Mouse (Mus musculus) embryonic facial prominence, embryonic 13.5 days (tissue): ENCODE measurements around the gene Lrrc34. TPM values are rescaled to one million over a fixed set of nuclear protein-coding genes. Genes with fewer than 3 reads are reported as not detected.
A peak's percentile ranks its signal among the peaks of the same experiment; 100 is the strongest.

Experiments
- ATAC-seq: fragments of 200-750 bp; cut with Nextera tagmentation; 2 replicates; pipeline ENCODE4 v1.8.0; 2017; ENCODE audit warnings: low read depth; ENCODE audit not compliant: insufficient number of reproducible peaks, insufficient read depth, low FRiP score, low TSS enrichment
- H3K27ac ChIP-seq: fragments of 300-500 bp; sonication (generic); 2 replicates; pipeline ENCODE4 v1.5.1; 2015; ENCODE audit warnings: moderate library complexity, mild to moderate bottlenecking, inconsistent platforms
- H3K27me3 ChIP-seq: fragments of 300-500 bp; sonication (generic); 2 replicates; pipeline ENCODE4 v1.6.1; 2015; ENCODE audit warnings: mild to moderate bottlenecking, inconsistent platforms
- H3K36me3 ChIP-seq: fragments of 300-500 bp; sonication (generic); 2 replicates; pipeline ENCODE4 v1.6.1; 2015; ENCODE audit warnings: mild to moderate bottlenecking, inconsistent platforms
- H3K4me1 ChIP-seq: fragments of 300-500 bp; sonication (generic); 2 replicates; pipeline ENCODE4 v1.6.1; 2015; ENCODE audit warnings: inconsistent platforms
- H3K4me2 ChIP-seq: fragments of 300-500 bp; sonication (generic); 2 replicates; pipeline ENCODE4 v1.6.1; 2015; ENCODE audit warnings: moderate library complexity, mild to moderate bottlenecking, inconsistent platforms
- H3K4me3 ChIP-seq: fragments of 300-500 bp; sonication (generic); 2 replicates; pipeline ENCODE4 v1.5.1; 2015; ENCODE audit warnings: mild to moderate bottlenecking, inconsistent platforms
- H3K9ac ChIP-seq: fragments of 300-500 bp; sonication (generic); 2 replicates; pipeline ENCODE4 v1.6.1; 2015; ENCODE audit warnings: mild to moderate bottlenecking, inconsistent platforms
- H3K9me3 ChIP-seq: fragments of 300-500 bp; sonication (generic); 2 replicates; pipeline ENCODE4 v1.6.1; 2016; ENCODE audit warnings: inconsistent platforms
- WGBS: fragments of 180-500 bp; shearing (Covaris S2); methylation state at CpG from one replicate; pipeline ENCODE4 v1.1.7; 2015; ENCODE audit warnings: mixed read lengths; 5-methylcytosine and 5-hydroxymethylcytosine counted together
- polyA plus RNA-seq: library from polyadenylated mRNA; unstranded; fragments of >200 nt; fragmentation: Nextera tagmentation; extraction: Ambion mirVana; gene quantifications from 2 replicates; pipeline ENCODE4 v1.2.1, GENCODE M21; 2015

Lrrc34 gene
- polyA plus RNA-seq, 1 experiment from 2014 or later: 1.3 TPM

DNA sequence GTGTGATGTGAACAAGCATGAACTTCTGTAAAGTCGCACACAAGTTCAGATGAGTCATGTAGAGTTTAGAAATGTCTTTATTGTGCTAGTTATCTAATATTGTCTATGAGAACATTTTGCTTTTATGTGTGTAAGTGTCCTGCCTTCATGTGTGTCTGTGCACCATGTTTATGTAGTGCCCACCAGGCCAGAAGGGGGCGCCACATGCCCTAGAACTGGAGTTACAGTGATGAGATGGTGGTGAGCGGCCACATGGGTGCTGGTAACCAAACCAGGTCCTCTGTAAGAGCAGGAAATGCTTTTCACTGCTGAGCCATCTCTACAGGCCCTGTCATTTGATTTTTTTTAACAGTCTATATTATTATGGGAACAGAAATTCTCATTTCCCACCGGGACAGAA, 12.0 kb downstream of the Lrrc34 start:
- H3K36me3 ChIP-seq: no peaks in the 10 kb centered on the region
- H3K4me1 ChIP-seq: no peaks in the 10 kb centered on the region
- H3K4me2 ChIP-seq: no peak overlapping the region
- no peak overlapping the region for H3K9ac ChIP-seq
- 82% methylated on average over 4 of the region's 4 CpGs for WGBS
- H3K27me3 ChIP-seq: no peaks in the 10 kb centered on the region
- no peak for ATAC-seq
- no peaks in the 10 kb centered on the region for H3K9me3 ChIP-seq
- no peak overlapping the region for H3K27ac ChIP-seq
- no peak overlapping the region for H3K4me3 ChIP-seq

DNA sequence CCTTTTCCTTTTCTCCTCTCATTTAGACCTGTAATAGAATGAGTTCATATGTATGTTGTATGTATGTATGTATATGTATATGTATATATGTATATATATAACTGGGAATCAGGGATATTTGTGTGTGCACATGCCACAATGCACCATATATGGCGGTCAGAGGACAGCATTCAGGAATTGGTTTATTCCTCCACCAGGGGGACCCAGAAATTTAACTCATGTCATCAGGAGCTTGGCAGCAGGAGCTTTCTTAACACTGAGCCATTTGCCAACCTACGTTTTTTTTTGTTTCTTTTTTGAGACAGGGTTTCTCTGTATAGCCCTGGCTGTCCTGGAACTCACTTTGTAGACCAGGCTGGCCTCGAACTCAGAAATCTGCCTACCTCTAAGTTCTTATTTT, 14.0 kb downstream of the Lrrc34 start:
- no peak for ATAC-seq
- H3K9ac ChIP-seq: no peak overlapping the region
- H3K27me3 ChIP-seq: no peaks in the 10 kb centered on the region
- H3K9me3 ChIP-seq: no peaks in the 10 kb centered on the region
- H3K27ac ChIP-seq: no peak overlapping the region
- no peaks in the 10 kb centered on the region for H3K36me3 ChIP-seq
- H3K4me3 ChIP-seq: no peak overlapping the region
- H3K4me2 ChIP-seq: no peak overlapping the region
- no peaks in the 10 kb centered on the region for H3K4me1 ChIP-seq
- 57% methylated on average over 3 of the region's 3 CpGs for WGBS

DNA sequence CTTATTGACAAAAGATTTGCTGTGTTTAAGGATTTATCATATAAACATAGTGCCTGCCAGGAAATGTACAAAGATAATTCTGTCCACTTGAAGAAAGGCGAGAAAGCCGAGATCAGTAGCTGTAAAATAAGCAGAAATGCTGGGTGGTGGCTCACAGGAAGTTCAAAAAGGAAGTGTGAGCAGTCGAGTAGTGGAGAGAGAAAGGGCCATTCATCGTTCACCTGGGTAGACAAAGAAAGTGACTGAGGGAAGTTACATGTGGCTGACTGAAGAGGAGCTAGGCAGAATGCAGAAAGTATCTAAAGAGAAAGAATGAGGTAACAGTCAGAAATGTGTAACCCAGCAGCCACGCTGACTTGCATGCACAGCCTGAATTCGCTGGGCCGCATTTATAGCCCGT, 27.5 kb downstream of the Lrrc34 start:
- no peak overlapping the region for H3K27ac ChIP-seq
- WGBS: 75% methylated on average over 8 of the region's 8 CpGs
- H3K4me3 ChIP-seq: no peak overlapping the region
- H3K4me2 ChIP-seq: no peak overlapping the region
- H3K4me1 ChIP-seq: no peaks in the 10 kb centered on the region
- H3K9ac ChIP-seq: no peak overlapping the region
- H3K9me3 ChIP-seq: no peaks in the 10 kb centered on the region
- H3K27me3 ChIP-seq: no peaks in the 10 kb centered on the region
- ATAC-seq: no peak
- peaks cover 49% of the 10 kb centered on the region for H3K36me3 ChIP-seq

DNA sequence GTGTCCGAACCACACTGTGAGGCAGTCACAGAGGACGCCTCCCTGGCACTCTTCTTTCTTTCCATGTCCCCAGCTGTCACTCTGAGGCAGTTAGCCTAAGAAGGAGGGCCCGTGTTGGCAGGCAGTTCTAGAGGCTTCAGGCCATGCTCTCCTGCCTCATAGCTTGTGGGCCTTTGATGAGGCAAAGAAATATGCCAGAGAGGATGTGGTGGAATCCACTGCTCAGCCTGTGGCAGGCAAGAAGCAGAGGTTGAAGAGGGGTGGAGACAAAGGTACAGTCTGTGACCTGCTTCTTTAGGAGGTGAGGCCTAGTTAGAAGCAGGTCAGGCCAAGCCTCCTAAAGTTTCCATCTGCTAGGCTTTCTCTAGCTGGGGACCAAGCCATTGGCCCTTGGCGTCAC, 36.7 kb downstream of the Lrrc34 start:
- no peak overlapping the region for H3K4me3 ChIP-seq
- 89% methylated on average over 4 of the region's 4 CpGs for WGBS
- H3K9ac ChIP-seq: no peak overlapping the region
- H3K4me1 ChIP-seq: peaks cover 3% of the 10 kb centered on the region; the same call in 1 of the 2 replicates
- H3K9me3 ChIP-seq: no peaks in the 10 kb centered on the region
- no peaks in the 10 kb centered on the region for H3K27me3 ChIP-seq
- no peak overlapping the region for H3K27ac ChIP-seq
- H3K4me2 ChIP-seq: no peak overlapping the region
- peaks cover 70% of the 10 kb centered on the region for H3K36me3 ChIP-seq
- ATAC-seq: no peak

DNA sequence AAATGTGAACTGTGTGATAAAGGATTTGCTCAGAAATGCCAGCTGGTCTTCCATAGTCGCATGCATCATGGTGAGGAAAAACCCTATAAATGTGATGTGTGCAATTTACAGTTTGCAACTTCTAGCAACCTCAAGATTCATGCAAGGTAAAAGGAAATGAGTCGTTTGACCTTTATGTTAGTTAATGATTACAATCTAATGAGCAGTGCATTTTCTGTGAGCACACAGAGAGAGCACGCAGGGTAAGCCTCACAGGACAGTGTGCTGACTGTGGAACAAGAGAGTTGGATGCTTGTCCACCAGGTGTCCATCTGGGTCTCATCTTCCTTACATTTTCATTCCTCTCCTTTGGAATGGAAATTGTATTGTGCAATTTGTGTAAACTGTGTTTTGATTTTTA, 38.7 kb downstream of the Lrrc34 start:
- 88% methylated on average over 3 of the region's 3 CpGs for WGBS

DNA sequence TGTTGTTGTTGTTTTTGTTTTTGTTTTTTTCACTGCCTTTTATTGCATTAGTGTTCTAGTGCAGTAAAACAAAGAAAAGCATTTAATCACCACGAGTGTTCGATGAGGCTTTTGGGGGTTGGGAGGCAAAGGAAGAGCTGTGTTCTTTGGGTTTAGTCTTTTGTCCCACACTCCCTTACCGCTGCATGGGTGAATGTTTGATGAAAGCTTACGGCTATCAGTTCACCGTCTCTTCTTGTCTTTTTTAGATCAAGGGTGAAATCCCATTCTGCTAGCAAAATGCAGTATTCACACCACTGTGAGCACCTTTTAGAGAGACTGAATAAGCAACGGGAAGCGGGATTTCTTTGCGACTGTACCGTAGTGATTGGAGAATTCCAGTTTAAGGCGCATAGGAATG, 44.4 kb downstream of the Lrrc34 start:
- 0 out of 2 replicates have a peak, but pooled peaks cover 7% of the 10 kb centered on the region for H3K27me3 ChIP-seq
- no peaks in the 10 kb centered on the region for H3K9me3 ChIP-seq
- no peak for ATAC-seq
- no peak overlapping the region for H3K27ac ChIP-seq
- H3K36me3 ChIP-seq: peaks cover 29% of the 10 kb centered on the region
- H3K4me2 ChIP-seq: peak overlapping the region; percentile 85
- 44% methylated on average over 10 of the region's 10 CpGs for WGBS
- H3K4me1 ChIP-seq: peaks cover 25% of the 10 kb centered on the region
- peak overlapping the region; percentile 91 for H3K9ac ChIP-seq
- H3K4me3 ChIP-seq: peak overlapping the region; percentile 88

More for the DNA sequence above, 38.7 kb downstream of the Lrrc34 start:
- H3K4me3 ChIP-seq: no peak overlapping the region
- H3K27ac ChIP-seq: no peak overlapping the region
- no peak overlapping the region for H3K4me2 ChIP-seq
- no peaks in the 10 kb centered on the region for H3K9me3 ChIP-seq
- H3K4me1 ChIP-seq: peaks cover 7% of the 10 kb centered on the region; the same call in 1 of the 2 replicates
- no peak for ATAC-seq
- H3K9ac ChIP-seq: no peak overlapping the region
- peaks cover 67% of the 10 kb centered on the region for H3K36me3 ChIP-seq
- H3K27me3 ChIP-seq: no peaks in the 10 kb centered on the region

DNA sequence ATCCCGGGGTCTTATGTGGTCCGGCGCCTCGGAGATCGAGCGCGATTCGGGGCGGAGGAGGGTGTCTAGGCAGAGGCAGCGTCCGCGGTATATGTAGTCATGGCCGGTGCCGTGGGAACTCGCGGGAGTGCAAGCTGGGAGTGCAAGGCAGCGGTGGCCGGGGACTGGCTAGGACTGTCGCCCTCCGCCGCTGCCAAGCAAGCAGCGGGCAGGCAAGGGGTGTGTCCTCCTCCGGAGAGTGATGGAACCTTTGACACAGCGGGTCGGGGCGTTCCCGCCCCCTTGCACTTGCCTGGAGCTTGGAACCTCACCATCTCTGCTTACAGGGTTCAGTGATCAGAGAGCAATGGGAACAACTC, 45.0 kb downstream of the Lrrc34 start:
- peak overlapping the region; percentile 91 for H3K9ac ChIP-seq
- H3K4me3 ChIP-seq: peak overlapping the region; percentile 88
- H3K27me3 ChIP-seq: peaks cover 9% of the 10 kb centered on the region; the same call in 1 of the 2 replicates
- H3K4me2 ChIP-seq: peak overlapping the region; percentile 85
- H3K27ac ChIP-seq: peak overlapping the region; percentile 97
- ATAC-seq: no peak; the same call in 1 of the 2 replicates
- H3K4me1 ChIP-seq: peaks cover 25% of the 10 kb centered on the region
- WGBS: 0% methylated on average over 27 of the region's 27 CpGs
- H3K36me3 ChIP-seq: peaks cover 25% of the 10 kb centered on the region
- H3K9me3 ChIP-seq: no peaks in the 10 kb centered on the region

DNA sequence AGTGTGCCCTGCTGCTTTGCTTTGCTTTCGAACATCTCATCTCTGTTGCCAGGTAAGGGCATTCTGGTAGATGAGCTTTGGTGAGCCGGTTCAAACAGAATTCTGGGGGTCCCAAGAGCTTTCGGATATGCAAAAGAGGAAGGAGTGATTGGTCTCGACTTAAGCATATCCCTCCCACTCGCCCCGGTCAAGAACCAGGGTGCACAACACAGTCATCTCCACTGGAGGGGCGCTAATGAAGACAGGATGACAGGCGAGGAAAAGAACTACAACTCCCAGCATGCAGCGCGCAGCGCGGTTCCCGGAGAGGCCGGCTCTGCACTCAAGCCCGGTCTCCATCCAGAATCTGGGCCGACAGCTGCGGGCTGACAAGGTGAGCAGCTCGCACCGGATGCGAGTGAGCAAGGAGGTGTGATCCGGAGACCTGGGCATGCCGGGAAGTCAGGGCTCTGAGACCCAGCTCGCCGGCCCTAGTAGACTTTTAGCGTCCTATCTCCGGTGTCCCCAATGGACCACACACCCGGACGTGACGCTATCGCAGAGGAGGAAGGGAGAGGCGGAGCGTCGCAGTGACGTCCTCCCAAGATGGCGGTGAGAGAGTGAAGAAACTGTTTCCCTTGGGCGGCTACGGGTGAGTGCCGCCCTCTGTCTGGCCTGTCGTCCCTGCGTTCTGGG, 45.5 kb downstream of the Lrrc34 start, which contains the start of gene Mynn:
TSS of gene Mynn (plus strand) at position 1 of the 675 bp plus-strand sequence.
- peak; percentile 94 for ATAC-seq
- peaks cover 12% of the 10 kb centered on the region; the same call in 1 of the 2 replicates for H3K27me3 ChIP-seq
- H3K9ac ChIP-seq: peak within 1 kb of the TSS; percentile 91
- peaks cover 20% of the 10 kb centered on the region for H3K36me3 ChIP-seq
- WGBS: under 1% methylated on average over 38 of the region's 40 CpGs
- H3K4me2 ChIP-seq: peak within 1 kb of the TSS; percentile 85
- H3K4me3 ChIP-seq: peak within 1 kb of the TSS; percentile 88
- H3K27ac ChIP-seq: peak within 1 kb of the TSS; percentile 97
- peaks cover 22% of the 10 kb centered on the region for H3K4me1 ChIP-seq
- no peaks in the 10 kb centered on the region for H3K9me3 ChIP-seq

DNA sequence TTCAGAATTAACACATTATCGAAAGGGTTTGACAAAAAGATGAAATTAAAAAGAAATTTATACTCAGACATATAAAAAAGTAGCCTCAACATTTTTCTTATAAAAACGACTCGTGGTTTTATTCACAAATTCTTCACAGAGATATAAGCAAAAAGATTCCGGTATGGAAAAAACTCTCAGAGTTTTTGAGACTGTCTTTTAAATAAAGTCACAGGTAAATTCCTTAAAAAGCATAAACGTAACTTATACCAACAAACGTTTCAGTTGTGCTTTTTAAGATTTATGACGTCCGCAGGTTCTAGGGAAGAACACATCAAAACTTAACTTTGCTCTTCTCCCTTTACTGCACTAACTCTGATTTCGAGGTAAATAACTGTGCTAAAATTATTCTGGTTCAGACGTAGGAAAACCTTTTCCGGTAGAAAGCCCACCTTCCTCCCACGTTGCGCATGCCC, 46.0 kb downstream of the Lrrc34 start:
- Histone ChIP-seq H3K4me2 (peak overlapping the region; percentile 85), H3K4me3 (peak overlapping the region; percentile 88), H3K27ac (peak overlapping the region; percentile 97), H3K36me3 (peaks cover 17% of the 10 kb centered on the region), H3K9me3 (no peaks in the 10 kb centered on the region), H3K27me3 (peaks cover 12% of the 10 kb centered on the region; the same call in 1 of the 2 replicates), H3K4me1 (peaks cover 22% of the 10 kb centered on the region), H3K9ac (no peak overlapping the region)
- ATAC-seq: no peak
- WGBS: 1% methylated on average over 13 of the region's 13 CpGs

DNA sequence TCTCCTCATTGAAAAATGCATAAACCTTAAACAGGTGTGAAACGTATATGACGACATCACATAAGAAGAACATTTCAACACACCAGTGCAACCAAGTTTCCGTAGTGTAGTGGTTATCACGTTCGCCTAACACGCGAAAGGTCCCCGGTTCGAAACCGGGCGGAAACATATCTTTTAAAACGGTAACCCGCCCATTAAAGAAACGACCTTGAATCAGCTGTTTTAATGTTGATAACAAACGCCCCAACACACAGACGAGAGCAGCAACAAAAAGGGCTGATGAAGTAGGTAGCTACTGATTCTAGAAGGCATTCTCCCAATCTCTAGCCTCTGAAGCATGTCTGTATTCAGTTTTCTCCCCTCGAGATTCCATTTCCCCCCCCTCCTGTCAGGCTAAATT, 46.5 kb downstream of the Lrrc34 start:
- peaks cover 22% of the 10 kb centered on the region for H3K4me1 ChIP-seq
- H3K9me3 ChIP-seq: no peaks in the 10 kb centered on the region
- H3K4me3 ChIP-seq: peak overlapping the region; percentile 88
- H3K36me3 ChIP-seq: peaks cover 14% of the 10 kb centered on the region
- H3K27ac ChIP-seq: 0 out of 2 replicates have a peak overlapping the region, but pooled peaks have one; percentile 39
- no peak overlapping the region for H3K9ac ChIP-seq
- WGBS: under 1% methylated on average over 17 of the region's 17 CpGs
- peaks cover 12% of the 10 kb centered on the region; the same call in 1 of the 2 replicates for H3K27me3 ChIP-seq
- no peak for ATAC-seq
- H3K4me2 ChIP-seq: peak overlapping the region; percentile 85

DNA sequence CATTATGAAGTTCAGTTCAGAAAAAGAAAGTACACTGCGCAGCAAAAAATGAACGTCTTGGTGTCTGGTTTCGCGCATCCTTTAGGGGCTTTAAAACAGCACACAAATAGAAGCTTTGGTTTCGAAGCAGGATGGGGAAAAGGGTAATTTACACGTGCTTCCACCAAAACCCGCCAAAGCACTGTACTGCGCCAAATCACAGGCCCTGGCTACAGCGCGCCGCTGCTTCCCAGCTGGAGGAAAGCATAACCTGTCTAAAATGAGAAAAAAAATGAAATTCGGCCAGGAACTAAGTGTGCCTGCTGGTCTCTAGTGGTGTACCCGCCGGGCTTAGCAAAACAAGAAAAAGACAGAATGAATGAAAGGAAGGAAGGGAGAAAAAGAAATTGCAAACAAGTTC, 47.0 kb downstream of the Lrrc34 start:
- ATAC-seq: no peak
- Histone ChIP-seq H3K9ac (peak overlapping the region; percentile 64), H3K4me3 (peak overlapping the region; percentile 88), H3K4me1 (peaks cover 22% of the 10 kb centered on the region), H3K9me3 (no peaks in the 10 kb centered on the region), H3K27me3 (peaks cover 12% of the 10 kb centered on the region; the same call in 1 of the 2 replicates), H3K36me3 (peaks cover 13% of the 10 kb centered on the region), H3K4me2 (peak overlapping the region; percentile 85), H3K27ac (peak overlapping the region; percentile 64)
- under 1% methylated on average over 14 of the region's 14 CpGs for WGBS
